Mouse (Mus musculus) hindbrain, embryonic 13.5 days (tissue): ENCODE data around the gene Mcrip1. TPM values are rescaled to one million over a fixed set of nuclear protein-coding genes. Genes with fewer than 3 reads are reported as not detected.
A peak's percentile ranks its signal among the peaks of the same experiment; 100 is the strongest.

Experiments used
- ATAC-seq: fragments of 200-750 bp; cut with Nextera tagmentation; 2 replicates; pipeline ENCODE4 v1.8.0; 2017; ENCODE audit warnings: moderate TSS enrichment; ENCODE audit not compliant: low FRiP score
- H3K27ac ChIP-seq: fragments of 300-500 bp; sonication (generic); 2 replicates; pipeline ENCODE4 v1.5.1; 2015; ENCODE audit warnings: inconsistent platforms, mild to moderate bottlenecking, moderate library complexity
- H3K27me3 ChIP-seq: fragments of 300-500 bp; sonication (generic); 2 replicates; pipeline ENCODE4 v1.6.1; 2015; ENCODE audit warnings: mild to moderate bottlenecking, inconsistent platforms
- H3K36me3 ChIP-seq: fragments of 300-500 bp; sonication (generic); 2 replicates; pipeline ENCODE4 v1.6.1; 2015; ENCODE audit warnings: mild to moderate bottlenecking, inconsistent platforms
- H3K4me1 ChIP-seq: fragments of 300-500 bp; sonication (generic); replicated peaks from 2 replicates; pipeline ENCODE4 v1.6.1; 2015; ENCODE audit warnings: inconsistent platforms
- H3K4me2 ChIP-seq: fragments of 300-500 bp; sonication (generic); 2 replicates; pipeline ENCODE4 v1.6.1; 2015; ENCODE audit warnings: inconsistent platforms, mild to moderate bottlenecking, moderate library complexity
- H3K4me3 ChIP-seq: fragments of 300-500 bp; sonication (generic); 2 replicates; pipeline ENCODE4 v1.5.1; 2015; ENCODE audit warnings: mild to moderate bottlenecking, inconsistent platforms
- H3K9ac ChIP-seq: fragments of 300-500 bp; sonication (generic); 2 replicates; pipeline ENCODE4 v1.6.1; 2015; ENCODE audit warnings: mild to moderate bottlenecking, inconsistent platforms
- H3K9me3 ChIP-seq: fragments of 300-500 bp; sonication (generic); 2 replicates; pipeline ENCODE4 v1.6.1; 2016; ENCODE audit warnings: inconsistent platforms
- WGBS: fragments of 180-500 bp; shearing (Covaris S2); methylation state at CpG from one replicate; pipeline ENCODE4 v1.1.7; 2015; 5-methylcytosine and 5-hydroxymethylcytosine counted together
- polyA plus RNA-seq: library from polyadenylated mRNA; unstranded; fragments of >200 nt; fragmentation: Nextera tagmentation; extraction: Ambion mirVana; gene quantifications from 2 replicates; pipeline ENCODE4 v1.2.1, GENCODE M21; 2015

The Mcrip1 gene
- polyA plus RNA-seq, 1 experiment from 2014 or later, result 234 TPM

DNA sequence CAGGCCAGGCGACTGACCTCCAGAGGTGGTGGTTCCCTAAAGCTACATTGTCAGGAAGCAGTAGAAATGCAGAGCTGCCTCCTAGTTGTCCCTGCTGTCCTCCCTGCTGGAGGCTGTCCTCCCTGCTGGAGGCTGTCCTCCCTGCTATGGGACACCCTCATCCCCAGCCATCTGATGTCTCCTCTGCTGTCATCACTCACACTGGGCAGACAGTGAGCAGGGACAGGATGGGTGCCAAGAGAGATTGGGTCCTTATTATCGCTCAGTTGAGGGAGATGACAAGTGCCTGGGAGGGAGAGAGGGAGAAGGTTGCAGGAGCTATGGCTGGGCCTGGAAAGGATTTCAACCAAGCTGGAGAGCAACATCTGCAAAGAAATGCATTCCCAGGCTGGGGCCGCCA is 14.4 kb downstream of the Mcrip1 start:
- Histone ChIP-seq H3K4me3 (no peak overlapping the region), H3K9me3 (no peaks in the 10 kb centered on the region), H3K36me3 (no peaks in the 10 kb centered on the region), H3K9ac (no peak overlapping the region), H3K4me2 (no peak overlapping the region), H3K27ac (no peak overlapping the region), H3K4me1 (peaks cover 32% of the 10 kb centered on the region), H3K27me3 (peaks cover 62% of the 10 kb centered on the region)
- whole genome bisulfite sequencing, result 75% methylated on average over 3 of the region's 3 CpGs
- no peak for ATAC-seq

DNA sequence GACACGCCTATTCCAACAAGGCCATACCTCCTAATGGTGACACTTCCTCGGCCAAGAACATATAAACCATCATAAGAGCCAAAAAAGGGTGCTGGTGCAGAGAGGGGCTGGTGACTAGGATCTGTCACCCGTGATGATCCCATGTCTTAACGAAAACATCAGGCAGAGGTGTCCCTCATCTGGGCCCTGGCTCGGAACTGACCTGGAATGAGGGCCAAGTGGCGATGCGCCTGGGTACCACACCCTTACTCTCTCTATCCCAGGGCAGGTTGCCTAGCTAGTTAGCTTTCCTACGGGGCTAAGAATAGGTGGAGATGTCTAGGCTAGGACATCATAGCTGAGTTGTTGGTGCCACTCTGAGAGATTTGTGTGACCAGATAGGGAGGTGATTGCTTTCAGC is 15.4 kb downstream of the Mcrip1 start:
- Histone ChIP-seq H3K9ac (no peak overlapping the region), H3K9me3 (no peaks in the 10 kb centered on the region), H3K36me3 (no peaks in the 10 kb centered on the region), H3K27me3 (peaks cover 72% of the 10 kb centered on the region), H3K4me1 (peaks cover 22% of the 10 kb centered on the region), H3K27ac (no peak overlapping the region), H3K4me3 (no peak overlapping the region), H3K4me2 (no peak overlapping the region)
- 87% methylated on average over 8 of the region's 8 CpGs for WGBS
- ATAC-seq, result no peak

DNA sequence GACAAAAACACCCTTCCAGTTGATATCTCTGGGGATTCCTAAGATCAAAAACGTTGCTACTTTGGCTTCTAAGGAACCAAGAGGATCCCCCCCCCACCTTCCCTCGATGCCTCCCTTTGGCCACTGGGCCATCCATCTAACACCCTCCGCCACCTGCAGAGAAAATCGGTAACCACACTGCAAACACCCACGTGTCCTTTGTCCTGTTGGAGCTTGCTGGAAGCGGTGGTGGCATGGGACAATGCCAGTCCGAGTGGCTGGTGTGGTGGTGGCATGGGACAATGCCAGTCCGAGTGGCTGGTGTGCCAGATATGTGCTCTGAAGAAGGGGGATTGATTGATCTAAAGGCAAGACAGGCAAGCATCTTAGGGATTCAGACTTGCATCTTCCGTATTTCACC is 17.9 kb downstream of the Mcrip1 start:
- Histone ChIP-seq H3K9me3 (no peaks in the 10 kb centered on the region), H3K4me3 (peak overlapping the region; percentile 37; the same call in 1 of the 2 replicates), H3K4me2 (no peak overlapping the region), H3K27me3 (peaks cover 84% of the 10 kb centered on the region), H3K36me3 (no peaks in the 10 kb centered on the region), H3K4me1 (peaks cover 11% of the 10 kb centered on the region), H3K27ac (no peak overlapping the region), H3K9ac (no peak overlapping the region)
- WGBS, result 30% methylated on average over 9 of the region's 9 CpGs
- no peak for ATAC-seq

DNA sequence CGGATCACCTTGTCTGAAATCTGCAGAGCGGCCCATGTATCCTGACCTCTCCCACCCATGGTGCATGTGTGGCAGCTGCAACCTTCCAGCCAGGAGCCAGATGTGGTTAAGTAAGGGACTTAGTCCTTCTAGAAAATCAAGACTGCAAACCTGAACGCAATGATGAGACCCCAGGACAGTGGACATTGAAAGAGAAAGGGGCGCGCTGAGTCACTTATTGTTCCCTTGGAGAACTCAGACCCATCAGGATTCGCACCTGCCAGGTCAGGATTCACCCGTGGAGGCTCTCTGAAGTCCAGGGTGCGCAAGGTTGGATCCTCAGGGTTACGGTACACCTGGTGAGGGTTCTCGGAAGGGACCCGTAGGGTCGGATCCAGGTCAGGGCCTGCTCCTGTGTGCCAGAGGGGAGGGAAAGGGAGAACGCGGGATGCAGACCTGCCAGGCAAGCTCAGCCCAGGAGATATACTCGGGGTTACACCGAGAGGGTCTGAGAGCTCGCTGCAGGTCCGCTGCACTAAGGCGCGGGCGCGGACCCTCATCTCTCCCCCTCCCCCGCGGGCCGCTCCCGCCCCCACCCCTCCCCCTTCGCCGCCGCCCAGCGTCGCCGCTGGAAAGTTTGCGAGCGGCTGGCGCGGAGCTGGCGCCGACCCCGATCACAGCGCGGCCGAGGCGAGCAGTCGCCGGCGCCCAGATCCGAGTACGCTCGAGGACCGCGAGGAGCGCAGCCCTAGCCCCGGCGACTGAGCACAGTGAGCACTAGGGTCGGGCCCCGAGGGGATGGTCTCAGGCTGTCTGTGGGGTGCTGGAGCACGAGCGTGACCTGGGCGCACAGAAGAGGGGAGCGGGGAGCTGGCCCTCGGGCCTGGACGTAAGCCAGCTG is 19.2 kb downstream of the Mcrip1 start, which contains the start of gene Gcgr:
Gcgr (plus strand) TSS at position 615 of the 880 bp plus-strand sequence.
- Histone ChIP-seq H3K9me3 (no peaks in the 10 kb centered on the region), H3K4me1 (peaks cover 11% of the 10 kb centered on the region), H3K27ac (no peak within 1 kb of the TSS), H3K9ac (peak within 1 kb of the TSS; percentile 63), H3K4me3 (peak within 1 kb of the TSS; percentile 37), H3K36me3 (no peaks in the 10 kb centered on the region), H3K27me3 (peaks cover 84% of the 10 kb centered on the region), H3K4me2 (peak within 1 kb of the TSS; percentile 58)
- 11% methylated on average over 39 of the region's 62 CpGs for whole genome bisulfite sequencing
- no peak for ATAC-seq

DNA sequence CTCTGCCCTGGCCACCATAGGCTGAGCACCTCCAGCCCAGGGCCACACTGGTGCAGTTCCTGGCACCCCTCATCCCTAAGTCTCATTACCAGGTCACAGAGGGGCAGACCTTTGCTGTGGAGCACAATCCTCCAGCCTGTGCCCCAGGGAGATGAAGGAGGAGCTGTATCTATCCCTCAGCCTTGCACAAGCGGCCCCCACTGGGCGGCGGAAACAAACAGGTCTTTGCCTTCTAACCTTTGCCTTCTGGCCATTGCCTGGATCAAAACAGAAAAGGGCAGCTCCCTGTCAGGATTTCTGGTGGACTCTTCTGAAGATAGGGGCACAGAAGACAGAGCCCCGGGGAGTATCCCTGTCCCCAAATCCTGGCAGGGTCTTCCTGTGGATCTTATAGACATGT is 20.6 kb downstream of the Mcrip1 start:
- Histone ChIP-seq H3K4me2 (no peak overlapping the region), H3K27me3 (peaks cover 71% of the 10 kb centered on the region), H3K36me3 (no peaks in the 10 kb centered on the region), H3K9ac (no peak overlapping the region), H3K4me1 (peaks cover 11% of the 10 kb centered on the region), H3K9me3 (no peaks in the 10 kb centered on the region), H3K4me3 (no peak overlapping the region), H3K27ac (no peak overlapping the region)
- 65% methylated on average over 4 of the region's 4 CpGs for WGBS
- no peak for ATAC-seq

DNA sequence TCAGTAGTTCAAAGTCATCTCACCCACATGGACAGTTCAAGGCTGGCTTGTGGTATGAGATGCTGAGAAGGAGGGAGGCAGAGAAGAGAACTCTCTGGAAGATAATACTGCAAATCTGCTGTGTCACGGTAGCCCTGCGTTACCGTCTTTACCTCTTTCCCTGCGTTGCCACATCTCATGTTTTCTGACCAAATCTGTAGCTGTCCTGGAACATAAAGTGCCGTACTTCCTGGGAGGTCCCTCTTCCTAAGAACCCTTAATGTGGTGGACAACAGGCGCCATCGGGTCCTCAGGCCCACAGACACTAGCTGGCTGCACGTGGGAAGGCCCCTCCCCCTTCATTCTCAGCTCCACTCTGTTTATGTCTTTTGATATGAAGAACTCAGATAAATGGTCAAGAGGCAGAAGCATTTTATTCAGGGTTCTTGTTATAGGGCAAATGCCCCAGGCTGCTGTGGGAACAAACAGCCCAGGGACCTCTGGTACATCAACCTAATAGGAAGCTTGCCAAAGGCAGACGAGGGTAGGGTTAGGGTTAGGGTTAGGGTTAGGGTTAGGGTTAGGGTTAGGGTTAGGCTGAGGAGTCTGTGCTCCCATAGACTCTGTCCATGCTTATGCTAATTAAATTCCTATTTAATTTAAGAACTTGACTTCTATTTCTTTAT is 21.7 kb downstream of the Mcrip1 start:
- WGBS, result 86% methylated on average over 9 of the region's 9 CpGs
- Histone ChIP-seq H3K4me2 (no peak overlapping the region), H3K27ac (no peak overlapping the region), H3K9ac (0 out of 2 replicates have a peak overlapping the region, but pooled peaks have one; percentile 8), H3K27me3 (peaks cover 60% of the 10 kb centered on the region), H3K4me1 (peaks cover 11% of the 10 kb centered on the region), H3K9me3 (no peaks in the 10 kb centered on the region), H3K36me3 (no peaks in the 10 kb centered on the region), H3K4me3 (no peak overlapping the region)
- ATAC-seq, result no peak

DNA sequence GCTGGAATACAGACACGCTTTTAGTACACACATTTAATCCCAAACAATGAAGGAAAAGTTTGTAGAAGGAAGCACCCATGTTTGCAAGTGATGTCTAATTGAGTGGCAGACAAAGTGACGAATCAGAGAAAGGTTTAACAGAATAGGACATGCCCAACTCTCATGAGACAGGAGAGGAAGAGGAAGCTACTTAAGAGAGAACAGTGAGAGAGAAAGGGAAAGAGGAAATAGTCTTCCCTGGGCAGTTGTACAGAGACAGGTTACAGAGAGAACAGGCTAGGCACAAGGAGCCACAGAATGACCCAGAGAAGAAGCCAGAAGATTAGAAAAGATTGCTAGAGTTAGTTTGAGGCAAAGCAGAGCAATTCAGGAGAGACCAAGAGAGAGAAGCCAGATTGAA is 23.6 kb downstream of the Mcrip1 start:
- no peak for ATAC-seq
- Histone ChIP-seq H3K36me3 (no peaks in the 10 kb centered on the region), H3K4me2 (no peak overlapping the region), H3K9ac (no peak overlapping the region), H3K4me3 (no peak overlapping the region), H3K27me3 (peaks cover 42% of the 10 kb centered on the region), H3K27ac (no peak overlapping the region), H3K9me3 (no peaks in the 10 kb centered on the region), H3K4me1 (peaks cover 8% of the 10 kb centered on the region)
- 78% methylated on average over 2 of the region's 2 CpGs for WGBS

DNA sequence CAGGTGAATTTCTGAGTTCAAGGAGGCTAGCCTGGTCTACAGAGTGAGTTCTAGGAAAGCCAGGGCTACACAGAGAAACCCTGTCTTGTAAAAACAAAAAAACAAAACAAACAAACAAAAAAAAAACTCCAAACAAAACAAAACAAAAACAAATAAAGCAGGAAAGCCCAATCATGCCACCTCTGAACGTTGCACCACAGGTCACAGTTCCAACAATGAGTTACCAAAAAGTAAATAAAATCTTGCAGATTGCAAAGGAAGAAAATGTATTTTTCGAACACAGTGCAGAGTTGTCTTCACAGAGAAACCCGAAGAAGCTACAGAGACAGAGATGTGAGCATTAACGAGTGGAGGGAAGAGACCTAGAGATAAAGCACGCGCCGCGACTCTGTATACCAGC is 26.9 kb downstream of the Mcrip1 start:
- Histone ChIP-seq H3K9me3 (no peaks in the 10 kb centered on the region), H3K4me1 (no peaks in the 10 kb centered on the region), H3K4me2 (no peak overlapping the region), H3K27me3 (peaks cover 8% of the 10 kb centered on the region; the same call in 1 of the 2 replicates), H3K36me3 (no peaks in the 10 kb centered on the region), H3K9ac (no peak overlapping the region), H3K4me3 (no peak overlapping the region), H3K27ac (no peak overlapping the region)
- WGBS, result 90% methylated on average over 8 of the region's 8 CpGs
- ATAC-seq, result no peak

DNA sequence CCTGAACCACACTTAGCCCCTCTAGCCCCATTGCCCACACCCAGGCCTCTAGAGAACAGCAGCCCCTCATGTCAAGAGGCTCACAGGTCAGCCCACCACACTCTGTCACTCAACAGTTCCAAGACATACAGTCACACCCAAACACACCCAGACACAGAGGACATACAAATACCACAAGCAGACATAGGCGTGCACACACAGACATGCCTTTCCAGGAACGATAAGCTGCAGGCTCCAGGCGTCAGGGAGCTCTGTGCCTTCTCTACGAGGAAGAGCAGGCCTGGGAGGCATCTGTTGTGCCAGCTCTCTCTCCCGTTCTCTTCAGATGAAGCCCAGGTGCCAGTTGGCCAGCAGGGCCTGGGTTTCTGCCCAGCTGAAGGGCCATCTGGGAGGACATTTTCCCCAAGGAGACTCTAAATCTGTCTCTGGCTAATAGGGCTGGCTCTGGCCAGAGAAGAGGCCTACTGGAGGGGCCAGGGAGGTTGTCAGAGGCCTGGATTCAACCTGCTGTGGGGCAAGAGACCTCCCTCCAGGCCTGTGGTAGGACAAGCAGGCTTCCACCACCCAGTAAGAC is 28.5 kb downstream of the Mcrip1 start:
- no peak overlapping the region for H3K4me3 ChIP-seq
- no peak overlapping the region for H3K4me2 ChIP-seq
- H3K27me3 ChIP-seq, result 0 out of 2 replicates have a peak, but pooled peaks cover 5% of the 10 kb centered on the region
- WGBS, result 80% methylated on average over 5 of the region's 5 CpGs
- no peak overlapping the region for H3K9ac ChIP-seq
- no peak overlapping the region for H3K27ac ChIP-seq
- no peak for ATAC-seq
- no peaks in the 10 kb centered on the region for H3K36me3 ChIP-seq
- H3K9me3 ChIP-seq, result no peaks in the 10 kb centered on the region
- no peaks in the 10 kb centered on the region for H3K4me1 ChIP-seq

DNA sequence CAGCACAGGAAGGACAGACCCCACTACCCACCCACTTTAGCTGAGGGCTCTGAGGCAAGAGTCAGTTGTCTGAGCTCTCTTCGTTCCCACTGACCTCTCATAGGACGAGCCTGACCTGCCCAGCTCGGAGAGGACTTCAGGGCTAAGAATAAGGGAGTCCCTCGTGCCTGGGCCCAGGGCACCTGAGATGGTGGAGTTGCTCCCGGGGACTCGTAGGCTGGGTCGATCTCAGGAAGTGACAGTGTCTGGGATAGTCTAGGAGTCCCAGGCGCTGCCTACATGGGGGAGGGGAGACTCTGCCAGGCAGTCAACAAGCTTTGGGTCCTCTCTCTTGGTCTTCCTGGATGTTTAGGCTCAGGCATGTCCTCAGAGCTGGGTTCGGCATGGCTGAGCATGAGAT is 29.0 kb downstream of the Mcrip1 start:
- Histone ChIP-seq H3K36me3 (no peaks in the 10 kb centered on the region), H3K9me3 (no peaks in the 10 kb centered on the region), H3K27me3 (0 out of 2 replicates have a peak, but pooled peaks cover 3% of the 10 kb centered on the region), H3K9ac (no peak overlapping the region), H3K4me2 (no peak overlapping the region), H3K4me1 (no peaks in the 10 kb centered on the region), H3K27ac (no peak overlapping the region), H3K4me3 (no peak overlapping the region)
- 76% methylated on average over 9 of the region's 9 CpGs for WGBS
- ATAC-seq, result no peak

DNA sequence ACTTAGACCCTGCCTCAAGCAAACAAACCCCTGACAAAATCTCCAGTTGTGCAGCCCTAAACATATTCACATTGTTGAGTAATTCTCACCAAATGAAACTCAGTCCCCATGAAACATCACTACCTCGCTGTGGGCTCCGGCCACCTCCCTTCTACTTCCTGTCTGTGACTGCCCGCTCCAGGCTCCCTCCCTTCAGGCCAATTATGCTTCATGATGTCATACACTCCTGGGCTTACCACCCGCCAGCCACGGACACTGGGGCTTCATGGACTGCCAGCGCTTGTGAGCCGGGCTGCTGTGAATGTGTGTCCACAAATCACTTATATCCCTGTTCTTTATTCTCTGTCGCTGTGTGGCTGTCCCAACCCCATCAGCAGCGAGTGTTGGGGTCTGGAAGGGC is 29.8 kb downstream of the Mcrip1 start:
- H3K36me3 ChIP-seq, result no peaks in the 10 kb centered on the region
- ATAC-seq, result no peak
- WGBS, result 55% methylated on average over 9 of the region's 9 CpGs
- no peaks in the 10 kb centered on the region for H3K9me3 ChIP-seq
- 0 out of 2 replicates have a peak, but pooled peaks cover 3% of the 10 kb centered on the region for H3K27me3 ChIP-seq
- no peak overlapping the region for H3K4me2 ChIP-seq
- peak overlapping the region; percentile 39; the same call in 1 of the 2 replicates for H3K9ac ChIP-seq
- H3K27ac ChIP-seq, result no peak overlapping the region
- H3K4me1 ChIP-seq, result no peaks in the 10 kb centered on the region
- H3K4me3 ChIP-seq, result no peak overlapping the region

DNA sequence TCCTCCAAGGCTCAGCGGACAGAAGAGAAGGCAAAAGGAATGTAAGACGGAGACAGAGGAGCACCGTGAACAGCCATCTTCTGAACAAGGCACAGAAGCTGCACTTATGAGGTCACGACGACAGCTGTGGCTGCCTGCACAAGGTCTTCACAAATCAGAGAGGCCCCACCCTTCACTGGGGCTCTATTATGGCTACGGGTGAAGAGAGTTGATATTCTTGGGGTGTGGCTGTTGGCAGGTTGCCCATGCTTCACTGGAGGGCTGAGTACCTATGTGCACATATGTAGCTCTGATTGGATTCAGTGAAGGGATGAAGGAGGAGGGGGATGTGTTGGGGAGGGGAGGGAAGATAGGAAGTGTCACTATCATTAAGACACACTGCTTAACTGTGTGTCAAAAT is 31.0 kb downstream of the Mcrip1 start:
- Histone ChIP-seq H3K27ac (no peak overlapping the region), H3K9ac (no peak overlapping the region), H3K36me3 (no peaks in the 10 kb centered on the region), H3K9me3 (no peaks in the 10 kb centered on the region), H3K4me3 (no peak overlapping the region), H3K4me2 (no peak overlapping the region), H3K27me3 (0 out of 2 replicates have a peak, but pooled peaks cover 3% of the 10 kb centered on the region), H3K4me1 (no peaks in the 10 kb centered on the region)
- no peak for ATAC-seq
- 75% methylated on average over 6 of the region's 6 CpGs for WGBS
